Comparison of ENCODE assay signal across 9 mouse cellular contexts in genomic region chr9:37782766-37783260, GRCm38 (mm10). TPM values are rescaled to one million over a fixed set of nuclear protein-coding genes. Genes with fewer than 3 reads are reported as not detected.
DNase-seq lines count a peak whose midpoint lies in the region; ATAC-seq lines count a peak whose summit lies in the region.
"Had no signal": no experiment of that assay in that cellular context is flagged by ENCODE, and none has a peak within 500 bp of the region (broad histone marks: within the 10 kb centered on the region; RNA-seq: fewer than 3 reads in every experiment).

No protein-coding gene starts in this region.

- ATAC-seq in embryonic facial prominence, embryonic 12.5 days (ENCODE audit: insufficient number of reproducible peaks, insufficient read depth, low FRiP score, low TSS enrichment) = peak; percentile 84
- peak; percentile 95 for ATAC-seq in midbrain, embryonic 16.5 days

- H3K27me3 ChIP-seq in embryonic facial prominence, embryonic 12.5 days = no peaks in the 10 kb centered on the region
- no peaks in the 10 kb centered on the region for H3K27me3 ChIP-seq in midbrain, embryonic 16.5 days (ENCODE audit: control insufficient read depth, insufficient read depth, low read depth, low read length)

- peak overlapping the region; percentile 33; the same call in 1 of the 2 replicates for H3K9ac ChIP-seq in embryonic facial prominence, embryonic 12.5 days
- peak overlapping the region; percentile 51 for H3K9ac ChIP-seq in midbrain, embryonic 16.5 days (ENCODE audit: low read depth, low read length)

- H3K9me3 ChIP-seq in embryonic facial prominence, embryonic 12.5 days = no peaks in the 10 kb centered on the region
- H3K9me3 ChIP-seq in midbrain, embryonic 16.5 days (replicated peaks; ENCODE audit: control insufficient read depth, low read length, poor library complexity, severe bottlenecking) = no peaks in the 10 kb centered on the region

- H3K4me2 ChIP-seq in embryonic facial prominence, embryonic 12.5 days (replicated peaks) = peak overlapping the region; percentile 49
- H3K4me2 ChIP-seq in midbrain, embryonic 16.5 days (ENCODE audit: low read length) = peak overlapping the region; percentile 55

- H3K4me3 ChIP-seq in embryonic facial prominence, embryonic 12.5 days = peak overlapping the region; percentile 30
- peak overlapping the region; percentile 24 for H3K4me3 ChIP-seq in midbrain, embryonic 16.5 days (ENCODE audit: low read depth, low read length)

- peak overlapping the region; percentile 80; the same call in 1 of the 2 replicates for H3K27ac ChIP-seq in embryonic facial prominence, embryonic 12.5 days
- H3K27ac ChIP-seq in midbrain, embryonic 16.5 days (ENCODE audit: low read length) = peak overlapping the region; percentile 68

- H3K36me3 ChIP-seq in embryonic facial prominence, embryonic 12.5 days = no peaks in the 10 kb centered on the region
- no peaks in the 10 kb centered on the region for H3K36me3 ChIP-seq in midbrain, embryonic 16.5 days (ENCODE audit: control insufficient read depth, insufficient read depth, low read length)

- DNase-seq in right cerebral cortex, postnatal 4 days = peak; percentile 33
- DNase-seq in right cerebral cortex, postnatal 36 days (ENCODE audit: low spot score in 2 of 2) = no peak
- peak; percentile 3 to 4 for DNase-seq in heart, postnatal 36 days
- DNase-seq in layer of hippocampus, postnatal 36 days = peak; percentile 10 to 24
- DNase-seq in cerebellum, adult 9-11 months = no peak
- no peak for DNase-seq in cerebellum, adult 8-10 months

- H3K4me1 ChIP-seq in embryonic facial prominence, embryonic 12.5 days = peaks cover 6% of the 10 kb centered on the region; the same call in 1 of the 2 replicates
- peaks cover 7% of the 10 kb centered on the region for H3K4me1 ChIP-seq in midbrain, embryonic 16.5 days (ENCODE audit: control insufficient read depth, insufficient read depth, low read length)

- WGBS in embryonic facial prominence, embryonic 12.5 days = 3% methylated on average over 7 of the region's 7 CpGs
- under 1% methylated on average over 7 of the region's 7 CpGs for WGBS in midbrain, embryonic 16.5 days

- intact Hi-C loops in heart, postnatal 36 days (cut with DNase I) = no loop called here

RNA-seq across cellular contexts. Expression of gene Olfr875, which starts 11.2 kb away (rescaled TPM):
- not detected in 2 replicates for polyA plus RNA-seq in embryonic facial prominence, embryonic 12.5 days (2016; fragmentation: Nextera tagmentation; extraction: Ambion mirVana)
- total RNA-seq in heart, postnatal 36 days (2021) = not detected
- not detected for total RNA-seq in layer of hippocampus, postnatal 36 days (2021)
- not detected in 2 replicates for polyA plus RNA-seq in midbrain, embryonic 16.5 days (2015; fragmentation: Nextera tagmentation; extraction: Ambion mirVana)
- polyA plus RNA-seq: small intestine, adult 2 months had no signal

RNA-seq across cellular contexts. Expression of gene Olfr876, which starts 20.0 kb away (rescaled TPM):
- polyA plus RNA-seq in embryonic facial prominence, embryonic 12.5 days (2016; fragmentation: Nextera tagmentation; extraction: Ambion mirVana) = not detected in 2 replicates
- not detected for total RNA-seq in heart, postnatal 36 days (2021)
- total RNA-seq in layer of hippocampus, postnatal 36 days (2021) = not detected
- not detected in 2 replicates for polyA plus RNA-seq in midbrain, embryonic 16.5 days (2015; fragmentation: Nextera tagmentation; extraction: Ambion mirVana)
- polyA plus RNA-seq: small intestine, adult 2 months had no signal

RNA-seq across cellular contexts. Expression of gene Olfr874, which starts 37.9 kb away (rescaled TPM):
- polyA plus RNA-seq in embryonic facial prominence, embryonic 12.5 days (2016; fragmentation: Nextera tagmentation; extraction: Ambion mirVana) = not detected in 2 replicates
- total RNA-seq in heart, postnatal 36 days (2021) = not detected
- not detected for total RNA-seq in layer of hippocampus, postnatal 36 days (2021)
- not detected in 2 replicates for polyA plus RNA-seq in midbrain, embryonic 16.5 days (2015; fragmentation: Nextera tagmentation; extraction: Ambion mirVana)
- polyA plus RNA-seq: small intestine, adult 2 months had no signal

Comparison
In these comparisons a context has a peak if more than half of its experiments do, and no peak if none do; other contexts are left out.
1. DNase-seq: peak in right cerebral cortex, postnatal 4 days (single experiment), heart, postnatal 36 days (2 of 2) and layer of hippocampus, postnatal 36 days (2 of 2); none in right cerebral cortex, postnatal 36 days (0 of 2), cerebellum, adult 9-11 months (single experiment) and cerebellum, adult 8-10 months (single experiment).